Mouse (Mus musculus): Measurements from ENCODE around the gene Kcnt1. TPM values are rescaled to one million over a fixed set of nuclear protein-coding genes. Genes with fewer than 3 reads are reported as not detected.
"Not testable (repeated sequence)": the region's sequence is repeated elsewhere in the genome, so short reads cannot be mapped to it uniquely, and the experiment has no call there.

Gene Kcnt1
- 0.10 and 0.23 TPM in 2 replicates for polyA plus RNA-seq (2016; fragmentation: Nextera tagmentation; extraction: Ambion mirVana)

DNA sequence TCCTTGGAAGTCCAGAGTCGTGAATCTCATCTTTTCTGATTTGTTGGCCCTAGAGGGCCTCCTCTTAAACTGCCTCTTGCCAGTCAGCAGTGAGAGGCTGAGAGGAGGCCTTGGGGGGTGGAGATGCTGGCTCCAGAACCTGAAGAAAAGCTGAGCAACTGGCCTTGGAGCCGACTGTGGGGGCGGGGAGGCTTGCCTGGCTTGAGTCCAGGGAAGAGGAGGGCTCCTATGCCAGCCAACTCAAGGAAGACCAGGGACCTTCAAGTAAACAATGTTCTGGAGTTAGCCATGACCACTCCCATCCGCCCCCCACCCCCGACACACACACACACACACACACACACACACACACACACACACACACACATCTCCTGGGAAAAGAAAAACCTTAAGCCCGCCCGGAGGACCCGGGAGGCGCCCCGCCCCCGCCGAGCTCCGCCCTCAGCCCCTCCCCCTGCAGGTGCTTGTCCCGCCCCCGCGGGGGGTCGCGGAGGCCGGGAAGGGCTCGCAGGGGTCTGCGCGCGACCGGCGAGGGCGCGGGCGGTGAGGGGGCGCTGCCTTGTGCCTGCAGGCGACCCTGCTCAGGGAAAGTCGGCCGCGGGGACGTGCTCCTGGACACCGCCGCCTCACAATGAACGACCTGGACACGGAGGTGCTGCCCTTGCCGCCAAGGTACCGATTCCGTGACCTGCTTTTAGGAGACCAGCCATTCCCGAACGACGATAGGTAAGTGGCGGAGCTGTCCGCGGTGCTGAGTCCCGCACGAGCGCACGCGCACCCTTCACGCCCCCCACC, at the start of gene Kcnt1:
Gene Kcnt1 (plus strand): TSS at position 398 of the 795 bp plus-strand sequence.
- Histone ChIP-seq H3K27ac (replicated peaks) (no peak within 1 kb of the TSS), H3K36me3 (replicated peaks) (no peaks in the 10 kb centered on the region), H3K4me3 (peak within 1 kb of the TSS; percentile 65), H3K4me1 (peaks cover 22% of the 10 kb centered on the region), H3K9me3 (no peaks in the 10 kb centered on the region), H3K27me3 (replicated peaks; ENCODE audit: low read depth, poor library complexity, severe bottlenecking) (peaks cover 63% of the 10 kb centered on the region)
- peak; percentile 73 for DNase-seq (ENCODE audit: low spot score)
- under 1% methylated on average over 51 of the region's 53 CpGs for WGBS

DNA sequence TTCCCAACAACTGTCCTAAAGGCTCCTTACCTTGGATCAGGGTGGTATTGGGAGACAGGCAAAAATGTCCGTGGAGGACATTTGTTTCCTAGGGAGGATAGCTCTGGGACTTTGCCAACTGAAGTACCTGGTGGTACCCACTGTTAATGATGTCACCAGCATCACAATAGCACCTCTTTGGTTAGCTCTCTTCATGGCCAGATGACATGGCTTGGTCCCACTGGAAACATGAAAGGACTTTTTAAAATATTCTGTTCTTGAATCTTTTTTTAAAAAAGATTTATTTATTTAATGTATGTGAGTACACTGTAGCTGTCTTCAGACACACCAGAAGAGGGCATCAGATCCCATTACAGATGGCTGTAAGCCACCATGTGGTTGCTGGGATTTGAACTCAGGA, 47.8 kb upstream of the Kcnt1 start, which contains the start of gene Glt6d1:
Gene Glt6d1 (minus strand): TSS at position 101 of the 400 bp plus-strand sequence.
- DNase-seq (ENCODE audit: low spot score); H3K4me3 ChIP-seq; H3K4me1 ChIP-seq; H3K36me3 ChIP-seq (replicated peaks); H3K27me3 ChIP-seq (replicated peaks; ENCODE audit: low read depth, poor library complexity, severe bottlenecking); H3K9me3 ChIP-seq; H3K27ac ChIP-seq (replicated peaks): not testable (repeated sequence)
- WGBS: 84% methylated on average over 1 of the region's 1 CpGs

GRCm38 (mm10) chr2:25822806-25823205, 40.7 kb upstream of the Kcnt1 start, which contains the start of gene Lcn9:
Lcn9 (plus strand) TSS chr2:25823153.
- no peak for DNase-seq (ENCODE audit: low spot score)
- no peaks in the 10 kb centered on the region for H3K27me3 ChIP-seq (replicated peaks; ENCODE audit: low read depth, poor library complexity, severe bottlenecking)
- no peaks in the 10 kb centered on the region for H3K36me3 ChIP-seq (replicated peaks)
- no peak within 1 kb of the TSS for H3K4me3 ChIP-seq
- H3K9me3 ChIP-seq: no peaks in the 10 kb centered on the region
- no peaks in the 10 kb centered on the region for H3K4me1 ChIP-seq
- no peak within 1 kb of the TSS for H3K27ac ChIP-seq (replicated peaks)
- 91% methylated on average over 1 of the region's 1 CpGs for WGBS

DNA sequence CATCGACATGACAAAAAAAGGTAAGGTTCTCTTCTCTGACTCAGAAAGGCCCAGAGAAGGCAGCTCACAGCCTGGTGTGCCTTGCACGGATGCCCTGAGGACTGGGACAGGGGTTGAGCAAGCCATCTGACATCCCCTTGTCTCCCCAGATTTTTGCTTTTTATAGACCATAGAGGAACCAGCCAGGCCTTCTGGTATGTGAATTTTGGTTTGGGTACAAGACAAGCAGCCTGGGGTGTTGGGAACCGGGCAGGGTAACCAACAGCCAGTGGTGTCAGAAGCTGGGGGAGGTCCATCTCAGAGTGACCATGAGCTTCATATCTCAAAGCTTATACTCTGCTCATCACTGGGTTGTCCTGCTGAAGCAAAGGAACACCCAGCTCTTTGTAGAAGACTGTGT, 38.8 kb upstream of the Kcnt1 start:
- no peaks in the 10 kb centered on the region for H3K27me3 ChIP-seq (replicated peaks; ENCODE audit: low read depth, poor library complexity, severe bottlenecking)
- no peak overlapping the region for H3K4me3 ChIP-seq
- WGBS: 79% methylated on average over 3 of the region's 3 CpGs
- no peaks in the 10 kb centered on the region for H3K9me3 ChIP-seq
- H3K4me1 ChIP-seq: no peaks in the 10 kb centered on the region
- no peaks in the 10 kb centered on the region for H3K36me3 ChIP-seq (replicated peaks)
- H3K27ac ChIP-seq (replicated peaks): no peak overlapping the region
- no peak for DNase-seq (ENCODE audit: low spot score)

GRCm38 (mm10) chr2:25828344-25828947, 35.1 kb upstream of the Kcnt1 start:
- Histone ChIP-seq H3K4me1 (no peaks in the 10 kb centered on the region), H3K9me3 (no peaks in the 10 kb centered on the region), H3K27ac (replicated peaks) (no peak overlapping the region), H3K36me3 (replicated peaks) (no peaks in the 10 kb centered on the region), H3K27me3 (replicated peaks; ENCODE audit: low read depth, poor library complexity, severe bottlenecking) (no peaks in the 10 kb centered on the region), H3K4me3 (no peak overlapping the region)
- no peak for DNase-seq (ENCODE audit: low spot score)
- WGBS: 79% methylated on average over 8 of the region's 8 CpGs

- Histone ChIP-seq H3K4me3 (no peak overlapping the region), H3K9me3 (no peaks in the 10 kb centered on the region), H3K36me3 (replicated peaks) (no peaks in the 10 kb centered on the region), H3K27ac (replicated peaks) (no peak overlapping the region), H3K4me1 (no peaks in the 10 kb centered on the region), H3K27me3 (replicated peaks; ENCODE audit: low read depth, poor library complexity, severe bottlenecking) (no peaks in the 10 kb centered on the region)
- no peak for DNase-seq (ENCODE audit: low spot score)
- WGBS: 92% methylated on average over 3 of the region's 3 CpGs
These were observed 32.7 kb upstream of the Kcnt1 start for GRCm38 (mm10) chr2:25830786-25831185.

- Histone ChIP-seq H3K4me3 (no peak overlapping the region), H3K27ac (replicated peaks) (no peak overlapping the region), H3K4me1 (0 out of 2 replicates have a peak, but pooled peaks cover 10% of the 10 kb centered on the region), H3K36me3 (replicated peaks) (no peaks in the 10 kb centered on the region), H3K9me3 (no peaks in the 10 kb centered on the region), H3K27me3 (replicated peaks; ENCODE audit: low read depth, poor library complexity, severe bottlenecking) (no peaks in the 10 kb centered on the region)
- DNase-seq (ENCODE audit: low spot score): peak; percentile 78
- WGBS: 50% methylated on average over 5 of the region's 5 CpGs
These were observed 27.2 kb upstream of the Kcnt1 start for GRCm38 (mm10) chr2:25836291-25836690.

DNA sequence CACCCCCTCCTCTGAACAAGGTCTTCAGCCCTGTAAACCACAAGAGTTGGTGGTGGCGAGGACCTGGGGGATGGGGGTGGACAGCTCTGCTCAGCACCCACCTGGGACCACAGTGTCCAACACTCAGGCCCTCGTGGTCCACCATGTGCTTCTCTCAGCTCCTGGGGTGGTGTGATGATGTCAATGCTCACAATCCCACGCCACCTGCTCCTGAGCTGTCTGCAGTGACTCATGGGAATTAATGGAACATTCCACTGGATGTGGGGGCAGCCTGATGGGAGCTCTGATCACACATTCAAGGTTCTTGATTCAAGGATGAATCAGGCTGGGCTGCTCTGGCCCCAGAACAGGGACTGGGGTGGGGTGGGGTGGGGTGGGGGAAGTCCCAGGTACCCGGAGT, 21.4 kb upstream of the Kcnt1 start:
- Histone ChIP-seq H3K4me1 (0 out of 2 replicates have a peak, but pooled peaks cover 10% of the 10 kb centered on the region), H3K27ac (replicated peaks) (no peak overlapping the region), H3K9me3 (no peaks in the 10 kb centered on the region), H3K27me3 (replicated peaks; ENCODE audit: low read depth, poor library complexity, severe bottlenecking) (no peaks in the 10 kb centered on the region), H3K36me3 (replicated peaks) (no peaks in the 10 kb centered on the region), H3K4me3 (no peak overlapping the region)
- 80% methylated on average over 4 of the region's 4 CpGs for WGBS
- no peak for DNase-seq (ENCODE audit: low spot score)

DNA sequence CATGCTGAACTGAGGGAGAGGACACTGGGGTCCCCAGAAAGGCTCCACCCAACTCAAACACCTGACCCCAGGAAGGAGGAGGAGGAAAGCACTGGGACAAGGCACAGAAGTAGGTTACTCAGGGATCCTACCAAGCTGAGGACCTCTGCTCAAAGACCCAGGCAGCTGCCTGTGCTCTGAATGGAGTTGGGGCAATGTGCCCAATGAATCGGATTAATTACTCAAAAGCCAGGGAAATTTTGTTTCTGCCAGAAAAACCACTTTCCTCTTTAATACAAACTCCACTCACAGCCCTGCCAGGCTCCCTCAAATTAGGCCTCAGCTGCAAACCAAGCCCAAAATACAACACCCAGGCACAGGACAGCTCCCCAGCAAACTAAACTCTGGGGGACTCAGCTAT, 20.8 kb upstream of the Kcnt1 start:
- Histone ChIP-seq H3K4me1 (0 out of 2 replicates have a peak, but pooled peaks cover 10% of the 10 kb centered on the region), H3K27me3 (replicated peaks; ENCODE audit: low read depth, poor library complexity, severe bottlenecking) (no peaks in the 10 kb centered on the region), H3K36me3 (replicated peaks) (no peaks in the 10 kb centered on the region), H3K9me3 (no peaks in the 10 kb centered on the region), H3K4me3 (no peak overlapping the region), H3K27ac (replicated peaks) (no peak overlapping the region)
- no peak for DNase-seq (ENCODE audit: low spot score)
- WGBS: 84% methylated on average over 1 of the region's 1 CpGs

DNA sequence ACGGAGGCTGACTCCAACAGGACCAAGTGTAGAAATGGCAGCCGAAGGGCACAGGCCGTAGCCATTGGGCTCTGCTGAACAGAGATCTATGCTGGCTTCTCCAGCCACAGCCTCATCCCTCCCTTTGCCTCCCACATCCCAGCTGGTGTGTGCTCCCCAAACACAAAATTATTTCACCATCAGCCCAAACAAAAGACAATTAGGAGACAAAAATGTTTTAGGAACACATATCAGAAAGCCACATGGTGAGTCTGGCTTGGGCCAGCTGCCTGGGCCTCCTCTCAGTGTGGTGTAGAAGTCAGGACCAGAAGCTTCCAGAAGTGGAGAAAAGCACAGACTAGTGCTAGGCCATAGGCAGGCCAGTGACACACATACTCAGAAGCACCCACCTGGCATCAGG, 19.4 kb upstream of the Kcnt1 start:
- Histone ChIP-seq H3K4me1 (0 out of 2 replicates have a peak, but pooled peaks cover 7% of the 10 kb centered on the region), H3K36me3 (replicated peaks) (no peaks in the 10 kb centered on the region), H3K4me3 (no peak overlapping the region), H3K9me3 (no peaks in the 10 kb centered on the region), H3K27me3 (replicated peaks; ENCODE audit: low read depth, poor library complexity, severe bottlenecking) (no peaks in the 10 kb centered on the region), H3K27ac (replicated peaks) (no peak overlapping the region)
- 89% methylated on average over 3 of the region's 3 CpGs for WGBS
- no peak for DNase-seq (ENCODE audit: low spot score)

- Histone ChIP-seq H3K4me1 (0 out of 2 replicates have a peak, but pooled peaks cover under 1% of the 10 kb centered on the region), H3K9me3 (no peaks in the 10 kb centered on the region), H3K27ac (replicated peaks) (no peak overlapping the region), H3K36me3 (replicated peaks) (no peaks in the 10 kb centered on the region), H3K27me3 (replicated peaks; ENCODE audit: low read depth, poor library complexity, severe bottlenecking) (no peaks in the 10 kb centered on the region), H3K4me3 (no peak overlapping the region)
- WGBS: 86% methylated on average over 8 of the region's 8 CpGs
- DNase-seq (ENCODE audit: low spot score): no peak
These were observed 17.0 kb upstream of the Kcnt1 start for GRCm38 (mm10) chr2:25846516-25846915.

DNA sequence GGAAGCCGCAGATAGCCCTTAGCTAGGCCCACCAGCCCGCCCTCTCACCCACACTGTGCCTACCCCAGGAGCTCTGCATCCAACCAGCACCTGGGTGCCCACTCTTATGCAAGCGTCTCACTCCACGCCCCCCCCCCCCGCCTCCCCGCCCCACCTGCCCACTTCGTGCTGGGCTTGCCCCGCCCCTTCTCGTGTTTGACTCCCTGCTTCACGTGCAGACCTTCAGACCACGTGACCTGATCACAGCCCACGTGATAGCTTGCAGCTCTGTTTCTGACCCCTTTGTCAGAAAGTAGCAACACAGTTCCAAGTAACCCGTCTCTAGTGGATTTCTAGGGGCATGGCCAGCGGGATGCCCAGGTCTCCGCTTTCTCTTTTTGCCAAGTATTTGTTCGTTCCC, 16.3 kb upstream of the Kcnt1 start, which contains the start of gene Sohlh1:
Gene Sohlh1 (minus strand): TSS at position 23 of the 400 bp plus-strand sequence.
- no peak within 1 kb of the TSS for H3K27ac ChIP-seq (replicated peaks)

More for the DNA sequence above, 16.3 kb upstream of the Kcnt1 start, which contains the start of gene Sohlh1:
- Histone ChIP-seq H3K9me3 (no peaks in the 10 kb centered on the region), H3K36me3 (replicated peaks) (no peaks in the 10 kb centered on the region), H3K27me3 (replicated peaks; ENCODE audit: low read depth, poor library complexity, severe bottlenecking) (no peaks in the 10 kb centered on the region), H3K4me1 (peaks cover 5% of the 10 kb centered on the region; the same call in 1 of the 2 replicates), H3K4me3 (no peak within 1 kb of the TSS)
- 84% methylated on average over 16 of the region's 16 CpGs for WGBS
- no peak for DNase-seq (ENCODE audit: low spot score)

Data from embryonic facial prominence, embryonic 10.5 days (tissue).